Mouse (Mus musculus): Measurements from ENCODE around the gene Polr1b. TPM values are rescaled to one million over a fixed set of nuclear protein-coding genes. Genes with fewer than 3 reads are reported as not detected.
A peak's percentile ranks its signal among the peaks of the same experiment; 100 is the strongest.

Gene Polr1b
- polyA plus RNA-seq (2015; fragmentation: Nextera tagmentation; extraction: Ambion mirVana) = 33.1 and 36.1 TPM in 2 replicates

GRCm38 (mm10) chr2:129100784-129101310 is at the start of gene Polr1b:
Gene Polr1b (plus strand): TSS chr2:129100995.
- Histone ChIP-seq H3K4me3 (replicated peaks) (peak within 1 kb of the TSS; percentile 74), H3K36me3 (peaks cover 34% of the 10 kb centered on the region), H3K27me3 (no peaks in the 10 kb centered on the region), H3K9ac (peak within 1 kb of the TSS; percentile 70), H3K9me3 (replicated peaks) (no peaks in the 10 kb centered on the region), H3K4me2 (peak within 1 kb of the TSS; percentile 75), H3K27ac (no peak within 1 kb of the TSS), H3K4me1 (peaks cover 11% of the 10 kb centered on the region)
- WGBS = under 1% methylated on average over 35 of the region's 35 CpGs
- peak; percentile 99 for ATAC-seq (replicated peaks; ENCODE audit: low FRiP score)

DNA sequence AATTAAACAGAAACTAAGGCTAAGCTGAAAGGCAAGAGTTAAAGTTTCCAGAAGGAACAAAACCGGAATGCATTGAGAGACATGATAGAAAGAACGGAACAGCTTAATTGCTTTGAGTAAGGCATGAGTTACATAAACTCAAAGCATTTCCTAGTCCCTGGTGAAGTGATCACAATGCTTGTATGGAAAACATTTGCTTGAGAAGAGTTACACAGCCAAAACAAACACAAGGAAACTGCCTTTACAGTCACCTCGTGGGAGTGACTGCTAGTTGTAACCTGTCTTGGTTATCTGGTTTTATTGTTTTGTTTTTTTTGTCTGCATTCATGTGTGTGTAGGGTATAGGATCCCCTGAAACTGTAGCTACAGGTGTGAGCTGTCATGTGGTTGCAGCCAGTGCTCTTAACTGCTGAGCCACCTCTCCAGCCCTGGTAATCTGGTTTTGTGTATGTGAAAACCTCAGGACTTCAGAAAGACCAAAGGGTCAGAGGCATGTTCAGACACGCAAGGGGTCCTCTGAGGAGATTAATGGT is 48.3 kb upstream of the Polr1b start:
- no peaks in the 10 kb centered on the region for H3K4me1 ChIP-seq
- H3K36me3 ChIP-seq = no peaks in the 10 kb centered on the region
- no peaks in the 10 kb centered on the region for H3K27me3 ChIP-seq
- no peak overlapping the region for H3K27ac ChIP-seq
- H3K4me2 ChIP-seq = no peak overlapping the region
- 26% methylated on average over 4 of the region's 4 CpGs for WGBS
- no peak overlapping the region for H3K4me3 ChIP-seq (replicated peaks)
- peak; percentile 40 for ATAC-seq (replicated peaks; ENCODE audit: low FRiP score)
- peaks cover 7% of the 10 kb centered on the region; the same call in 1 of the 2 replicates for H3K9me3 ChIP-seq (replicated peaks)
- H3K9ac ChIP-seq = no peak overlapping the region

DNA sequence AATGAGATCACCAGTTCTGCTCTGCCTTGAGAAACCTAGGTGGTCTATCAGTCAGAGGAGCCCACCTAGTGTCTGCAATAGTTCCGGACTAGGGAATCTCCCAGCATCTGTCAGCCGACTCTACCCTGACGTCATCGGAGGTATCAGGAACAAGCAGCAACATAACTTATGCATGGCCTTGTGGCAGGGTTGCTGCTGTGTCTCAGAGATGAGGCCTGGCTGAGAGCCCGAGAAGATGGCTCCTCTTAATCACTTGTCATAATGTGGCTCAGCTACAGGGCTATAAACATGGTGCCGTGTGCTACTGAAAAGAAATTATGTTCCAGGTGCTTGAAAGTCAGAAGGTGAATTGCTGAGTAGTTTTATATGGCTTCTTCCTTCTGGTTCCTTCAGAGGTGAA is 45.1 kb upstream of the Polr1b start:
- no peaks in the 10 kb centered on the region for H3K4me1 ChIP-seq
- peaks cover 14% of the 10 kb centered on the region; the same call in 1 of the 2 replicates for H3K9me3 ChIP-seq (replicated peaks)
- no peak overlapping the region for H3K4me2 ChIP-seq
- ATAC-seq (replicated peaks; ENCODE audit: low FRiP score) = no peak
- 70% methylated on average over 6 of the region's 6 CpGs for WGBS
- H3K4me3 ChIP-seq (replicated peaks) = no peak overlapping the region
- H3K27me3 ChIP-seq = no peaks in the 10 kb centered on the region
- H3K36me3 ChIP-seq = no peaks in the 10 kb centered on the region
- no peak overlapping the region for H3K27ac ChIP-seq
- H3K9ac ChIP-seq = no peak overlapping the region

DNA sequence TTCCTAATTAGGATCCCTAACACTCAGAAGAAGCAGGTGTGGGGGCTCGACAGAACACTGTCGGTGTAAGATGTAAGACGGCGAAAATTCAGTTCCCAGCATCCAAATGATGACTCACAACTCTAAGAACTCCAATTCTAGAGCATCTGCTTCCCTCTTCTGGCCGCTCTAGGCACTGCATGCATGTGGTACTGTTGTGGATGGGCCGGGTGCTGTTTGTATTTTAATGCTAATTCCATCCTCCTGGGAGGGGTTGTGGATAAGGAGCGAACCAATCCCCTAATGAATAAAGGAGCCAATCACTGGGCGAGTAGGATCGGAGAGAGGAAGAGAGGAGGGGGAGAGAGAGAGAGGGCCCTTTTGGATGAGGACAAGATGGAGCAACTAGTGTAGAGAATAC is 44.2 kb upstream of the Polr1b start:
- ATAC-seq (replicated peaks; ENCODE audit: low FRiP score) = no peak
- H3K27ac ChIP-seq = no peak overlapping the region
- peaks cover 14% of the 10 kb centered on the region; the same call in 1 of the 2 replicates for H3K9me3 ChIP-seq (replicated peaks)
- H3K4me1 ChIP-seq = no peaks in the 10 kb centered on the region
- H3K4me2 ChIP-seq = no peak overlapping the region
- no peak overlapping the region for H3K9ac ChIP-seq
- WGBS = 52% methylated on average over 9 of the region's 9 CpGs
- H3K27me3 ChIP-seq = no peaks in the 10 kb centered on the region
- no peak overlapping the region for H3K4me3 ChIP-seq (replicated peaks)
- no peaks in the 10 kb centered on the region for H3K36me3 ChIP-seq

- WGBS = 95% methylated on average over 8 of the region's 8 CpGs
- no peaks in the 10 kb centered on the region for H3K4me1 ChIP-seq
- H3K4me3 ChIP-seq (replicated peaks) = no peak overlapping the region
- no peaks in the 10 kb centered on the region for H3K36me3 ChIP-seq
- H3K9ac ChIP-seq = no peak overlapping the region
- ATAC-seq (replicated peaks; ENCODE audit: low FRiP score) = no peak
- H3K9me3 ChIP-seq (replicated peaks) = peaks cover 14% of the 10 kb centered on the region; the same call in 1 of the 2 replicates
- H3K4me2 ChIP-seq = no peak overlapping the region
- no peaks in the 10 kb centered on the region for H3K27me3 ChIP-seq
- no peak overlapping the region for H3K27ac ChIP-seq
Observed at GRCm38 (mm10) chr2:129057256-129057655, 43.5 kb upstream of the Polr1b start.

- Histone ChIP-seq H3K9ac (no peak overlapping the region), H3K4me1 (no peaks in the 10 kb centered on the region), H3K27ac (no peak overlapping the region), H3K4me2 (no peak overlapping the region), H3K36me3 (no peaks in the 10 kb centered on the region), H3K27me3 (no peaks in the 10 kb centered on the region), H3K4me3 (replicated peaks) (no peak overlapping the region), H3K9me3 (replicated peaks) (peaks cover 14% of the 10 kb centered on the region; the same call in 1 of the 2 replicates)
- no peak for ATAC-seq (replicated peaks; ENCODE audit: low FRiP score)
- WGBS = 80% methylated on average over 6 of the region's 6 CpGs
Observed at GRCm38 (mm10) chr2:129057920-129058361, 42.9 kb upstream of the Polr1b start.

- WGBS = 84% methylated on average over 10 of the region's 10 CpGs
- H3K36me3 ChIP-seq = no peaks in the 10 kb centered on the region
Observed at GRCm38 (mm10) chr2:129061456-129062059, 39.2 kb upstream of the Polr1b start.

DNA sequence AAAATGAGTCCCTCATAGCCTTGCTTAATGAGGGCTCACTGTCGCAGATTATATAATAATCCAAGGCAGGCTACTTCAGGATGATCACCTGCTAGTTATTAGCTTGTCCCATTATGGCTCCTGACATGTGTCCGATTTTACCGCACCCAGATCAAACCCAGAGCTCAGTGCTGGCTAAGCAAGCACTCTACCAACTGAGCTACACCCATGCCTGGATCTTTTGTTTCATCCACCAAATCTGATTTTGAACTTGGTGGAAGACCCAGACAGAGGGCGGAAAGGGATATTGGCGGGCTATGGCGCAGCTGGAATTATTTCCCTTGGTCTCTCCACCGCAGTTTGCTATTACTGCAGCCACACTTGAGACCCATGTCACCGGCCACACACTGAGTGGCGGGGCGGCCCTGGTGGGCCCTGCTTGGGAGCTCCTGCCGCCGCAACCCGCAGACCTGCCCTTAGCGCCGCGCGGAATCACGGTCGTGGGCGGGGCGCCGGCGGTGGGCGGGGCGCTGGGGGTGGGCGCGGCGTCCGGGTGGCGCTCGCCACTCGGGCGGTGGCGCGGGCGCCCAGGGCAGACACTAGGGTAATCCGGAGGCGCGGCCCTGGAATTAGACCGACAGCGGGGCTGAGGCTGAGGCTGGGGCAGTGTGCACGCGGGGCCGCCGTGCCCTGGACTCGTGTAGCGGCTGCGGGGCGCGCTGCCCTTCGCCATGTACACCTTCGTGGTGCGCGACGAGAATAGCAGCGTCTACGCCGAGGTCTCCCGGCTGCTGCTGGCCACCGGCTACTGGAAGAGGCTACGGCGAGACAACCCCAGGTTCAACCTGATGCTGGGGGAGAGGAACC is 35.1 kb upstream of the Polr1b start, which contains the start of gene Ttl:
Gene Ttl (plus strand): TSS at position 506 of the 846 bp plus-strand sequence.
- Histone ChIP-seq H3K27me3 (no peaks in the 10 kb centered on the region), H3K9me3 (replicated peaks) (no peaks in the 10 kb centered on the region), H3K4me3 (replicated peaks) (peak within 1 kb of the TSS; percentile 79), H3K4me1 (peaks cover 19% of the 10 kb centered on the region), H3K9ac (peak within 1 kb of the TSS; percentile 73), H3K4me2 (peak within 1 kb of the TSS; percentile 84), H3K36me3 (peaks cover 14% of the 10 kb centered on the region), H3K27ac (peak within 1 kb of the TSS; percentile 79)
- 1% methylated on average over 62 of the region's 62 CpGs for WGBS
- peak; percentile 95 for ATAC-seq (replicated peaks; ENCODE audit: low FRiP score)

More at GRCm38 (mm10) chr2:129061456-129062059, 39.2 kb upstream of the Polr1b start:
- Histone ChIP-seq H3K4me3 (replicated peaks) (no peak overlapping the region), H3K27me3 (no peaks in the 10 kb centered on the region), H3K9ac (no peak overlapping the region), H3K27ac (no peak overlapping the region), H3K9me3 (replicated peaks) (peaks cover 10% of the 10 kb centered on the region; the same call in 1 of the 2 replicates), H3K4me2 (no peak overlapping the region), H3K4me1 (peaks cover 7% of the 10 kb centered on the region)
- no peak for ATAC-seq (replicated peaks; ENCODE audit: low FRiP score)

DNA sequence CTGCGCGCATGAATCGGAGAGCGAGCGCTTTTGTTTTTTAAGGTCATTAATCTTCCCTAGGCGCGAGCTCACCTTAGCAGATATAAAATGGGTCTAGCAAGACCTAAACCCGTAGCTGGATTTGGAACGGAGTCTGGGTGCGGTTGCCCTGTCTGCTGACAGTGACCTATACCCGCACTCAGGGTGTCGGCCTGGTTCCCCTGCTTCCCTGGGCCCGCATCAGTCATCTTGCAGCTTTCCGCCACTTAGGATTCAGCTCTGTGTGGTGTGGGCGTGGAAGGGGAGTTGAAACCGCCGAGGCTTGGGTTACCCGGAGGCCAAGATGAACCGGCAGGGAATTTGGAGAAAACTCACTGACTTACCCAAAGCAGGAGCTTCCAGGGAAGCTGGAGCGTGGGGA is 34.5 kb upstream of the Polr1b start:
- H3K4me2 ChIP-seq = peak overlapping the region; percentile 84
- peak overlapping the region; percentile 79 for H3K27ac ChIP-seq
- H3K9ac ChIP-seq = peak overlapping the region; percentile 73
- H3K27me3 ChIP-seq = no peaks in the 10 kb centered on the region
- ATAC-seq (replicated peaks; ENCODE audit: low FRiP score) = peak; percentile 86
- WGBS = under 1% methylated on average over 20 of the region's 20 CpGs
- H3K36me3 ChIP-seq = peaks cover 14% of the 10 kb centered on the region
- H3K4me1 ChIP-seq = peaks cover 19% of the 10 kb centered on the region
- no peaks in the 10 kb centered on the region for H3K9me3 ChIP-seq (replicated peaks)
- peak overlapping the region; percentile 79 for H3K4me3 ChIP-seq (replicated peaks)

DNA sequence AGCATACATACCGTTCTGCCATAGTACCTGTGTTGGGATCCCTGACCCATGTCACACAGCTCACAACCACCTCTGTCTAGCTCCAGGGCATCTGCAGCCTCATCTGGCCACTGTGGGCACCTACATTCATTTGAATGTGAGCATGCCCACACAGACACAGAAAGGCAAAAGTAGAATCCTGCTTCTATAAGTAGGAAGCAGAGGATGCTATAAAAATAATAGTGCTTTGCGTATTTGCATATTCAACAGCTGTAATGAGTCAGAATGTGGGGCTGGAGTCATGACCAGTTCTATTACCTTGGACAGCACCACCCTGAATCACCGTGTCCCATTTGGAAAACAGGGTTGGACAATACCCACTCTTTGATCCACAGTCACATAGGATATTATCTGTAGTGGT is 30.5 kb upstream of the Polr1b start:
- 90% methylated on average over 3 of the region's 3 CpGs for WGBS
- Histone ChIP-seq H3K9ac (no peak overlapping the region), H3K4me2 (no peak overlapping the region), H3K27me3 (no peaks in the 10 kb centered on the region), H3K36me3 (peaks cover 14% of the 10 kb centered on the region), H3K27ac (no peak overlapping the region), H3K4me1 (peaks cover 17% of the 10 kb centered on the region), H3K9me3 (replicated peaks) (no peaks in the 10 kb centered on the region), H3K4me3 (replicated peaks) (no peak overlapping the region)
- no peak for ATAC-seq (replicated peaks; ENCODE audit: low FRiP score)

GRCm38 (mm10) chr2:129078313-129078712 is 22.5 kb upstream of the Polr1b start:
- 78% methylated on average over 3 of the region's 3 CpGs for WGBS
- no peaks in the 10 kb centered on the region for H3K9me3 ChIP-seq (replicated peaks)
- no peaks in the 10 kb centered on the region for H3K27me3 ChIP-seq
- H3K36me3 ChIP-seq = peaks cover 66% of the 10 kb centered on the region
- no peak overlapping the region for H3K4me2 ChIP-seq
- no peak for ATAC-seq (replicated peaks; ENCODE audit: low FRiP score)
- H3K27ac ChIP-seq = no peak overlapping the region
- H3K9ac ChIP-seq = no peak overlapping the region
- H3K4me1 ChIP-seq = no peaks in the 10 kb centered on the region
- no peak overlapping the region for H3K4me3 ChIP-seq (replicated peaks)

GRCm38 (mm10) chr2:129079194-129079593 is 21.6 kb upstream of the Polr1b start:
- no peak overlapping the region for H3K9ac ChIP-seq
- H3K4me3 ChIP-seq (replicated peaks) = no peak overlapping the region
- H3K4me2 ChIP-seq = no peak overlapping the region
- ATAC-seq (replicated peaks; ENCODE audit: low FRiP score) = no peak
- 69% methylated on average over 2 of the region's 2 CpGs for WGBS
- H3K27me3 ChIP-seq = no peaks in the 10 kb centered on the region
- H3K36me3 ChIP-seq = peaks cover 71% of the 10 kb centered on the region
- no peaks in the 10 kb centered on the region for H3K4me1 ChIP-seq
- H3K27ac ChIP-seq = no peak overlapping the region
- no peaks in the 10 kb centered on the region for H3K9me3 ChIP-seq (replicated peaks)
